Mouse (Mus musculus) activated CD4-positive, CD25-positive, alpha-beta regulatory T cell, adult 9 weeks (primary cell): ENCODE results near the gene Tusc2. TPM values are rescaled to one million over a fixed set of nuclear protein-coding genes. Genes with fewer than 3 reads are reported as not detected.

Source experiments
- polyA plus RNA-seq: library from polyadenylated mRNA; unstranded; fragments of 100-300 nt; shearing (Covaris generic); gene quantifications from one replicate; pipeline ENCODE4 v1.2.1, GENCODE M21; 2017

The Tusc2 gene
- polyA plus RNA-seq, result 9.4 TPM

GRCm38 (mm10) chr9:107563029-107563581 lies at the start of gene Tusc2:
Gene Tusc2, plus strand, starts transcription at chr9:107563255.

GRCm38 (mm10) chr9:107533791-107534407 lies 29.2 kb upstream of the Tusc2 start, which contains the start of gene Tmem115:
Gene Tmem115, plus strand, starts transcription at chr9:107533945.

GRCm38 (mm10) chr9:107541474-107542351 lies 21.3 kb upstream of the Tusc2 start, which contains the start of the genes Cyb561d2 and Nprl2:
Gene Cyb561d2, minus strand, starts transcription at chr9:107542193.
Gene Nprl2, plus strand, starts transcription at chr9:107542226.

DNA sequence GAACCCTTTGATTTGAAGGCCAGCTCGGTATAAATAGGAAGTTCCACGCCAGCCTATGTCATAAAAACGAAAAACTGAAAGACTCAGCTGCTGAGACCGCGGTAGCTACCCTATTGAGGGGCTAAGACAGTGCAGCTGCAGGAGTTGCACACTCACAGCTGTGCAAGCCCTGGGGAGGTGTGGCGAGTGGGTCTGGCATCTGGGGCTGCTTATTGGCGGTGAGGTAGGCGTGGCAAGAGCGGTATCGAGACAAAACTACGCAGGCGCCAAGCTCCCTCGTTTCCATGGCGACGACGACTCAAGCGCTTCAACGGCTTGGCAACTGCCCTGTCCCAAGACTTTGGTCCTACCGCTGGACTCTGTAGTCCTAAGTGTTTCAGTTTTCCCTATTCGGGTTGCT lies 16.0 kb upstream of the Tusc2 start, which contains the start of gene Zmynd10:
Gene Zmynd10, plus strand, starts transcription at position 273 of the 400 bp plus-strand sequence.

GRCm38 (mm10) chr9:107551117-107551889 lies 11.8 kb upstream of the Tusc2 start, which contains the start of gene Rassf1:
Gene Rassf1, plus strand, starts transcription at chr9:107551555.

DNA sequence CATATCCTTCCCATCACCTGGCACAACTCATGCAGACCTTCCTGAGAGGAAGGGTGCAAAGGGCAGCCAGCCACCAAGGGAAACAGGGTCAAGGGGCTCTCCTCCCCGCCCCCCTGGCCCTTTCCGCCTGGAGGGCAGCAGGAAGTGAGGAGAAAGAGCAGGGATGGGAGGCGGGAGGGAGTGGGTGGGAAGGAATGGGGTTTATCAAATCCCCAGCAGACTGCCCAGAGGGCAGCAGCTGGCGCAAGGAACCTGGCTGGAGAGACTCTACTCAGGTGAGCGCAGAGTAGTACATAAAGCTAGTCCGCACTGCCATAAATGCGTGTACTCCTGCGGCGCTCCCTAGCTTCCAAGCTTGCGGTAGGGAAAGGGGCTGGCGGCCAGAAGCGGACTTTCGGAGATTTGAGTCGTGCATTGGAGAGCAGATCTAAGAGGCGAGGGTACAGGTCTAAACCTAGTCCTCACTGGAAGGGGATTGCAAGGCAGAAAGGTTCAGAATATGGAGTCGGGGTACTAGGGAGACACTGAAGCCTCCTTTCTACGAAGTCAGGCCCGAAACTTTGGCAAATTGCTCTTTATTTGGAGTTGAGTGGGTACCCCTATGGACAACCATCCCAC lies 4.8 kb downstream of the Tusc2 start, which contains the start of gene Hyal2:
Gene Hyal2, plus strand, starts transcription at position 244 of the 618 bp plus-strand sequence.

GRCm38 (mm10) chr9:107576357-107577107 lies 13.5 kb downstream of the Tusc2 start, which contains the start of gene Hyal1:
Gene Hyal1, plus strand, starts transcription at chr9:107576927.

GRCm38 (mm10) chr9:107578587-107578986 lies 15.5 kb downstream of the Tusc2 start, which contains the start of gene Naa80:
Gene Naa80, plus strand, starts transcription at chr9:107578887.

DNA sequence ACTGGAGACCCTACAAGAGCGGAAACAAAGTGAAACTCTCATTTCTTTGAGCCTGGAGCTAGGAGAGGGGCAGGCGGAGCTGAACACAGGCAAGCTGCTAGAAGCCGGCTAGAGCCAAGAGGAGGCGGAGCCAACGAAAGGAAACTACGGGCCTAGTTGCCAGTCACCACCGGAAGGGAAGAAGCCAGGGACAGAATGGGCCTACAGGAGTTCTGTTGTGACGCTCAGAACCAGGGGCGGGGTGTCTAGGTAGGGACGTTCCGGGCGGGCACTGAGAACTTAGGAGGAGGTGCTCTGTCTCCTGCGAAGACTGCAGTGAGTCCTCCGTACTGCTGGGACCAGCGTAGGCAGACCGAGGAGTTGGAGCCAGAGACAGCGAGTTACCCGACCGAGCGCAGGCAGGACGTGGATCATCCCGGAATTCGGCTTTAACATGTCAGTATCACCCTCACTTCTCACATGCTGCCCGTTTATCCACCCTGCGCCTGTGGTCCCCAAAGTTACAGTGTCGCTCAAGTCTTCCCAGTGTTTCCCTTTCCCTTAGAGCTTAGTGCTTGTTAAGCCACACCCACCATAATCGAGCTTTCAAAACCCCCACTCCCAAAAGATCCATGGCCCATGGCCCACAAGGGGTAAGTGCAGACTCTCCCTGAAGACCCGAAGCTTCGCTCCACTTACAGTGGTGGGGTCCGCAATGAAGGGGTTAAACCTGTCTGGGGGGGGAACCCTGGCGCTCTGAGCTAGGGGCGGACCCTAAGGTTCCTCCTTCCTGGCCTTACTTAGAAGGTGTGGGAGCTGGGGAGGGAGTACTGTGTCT lies 17.7 kb downstream of the Tusc2 start, which contains the start of gene Hyal3:
Gene Hyal3, plus strand, starts transcription at position 318 of the 817 bp plus-strand sequence.

DNA sequence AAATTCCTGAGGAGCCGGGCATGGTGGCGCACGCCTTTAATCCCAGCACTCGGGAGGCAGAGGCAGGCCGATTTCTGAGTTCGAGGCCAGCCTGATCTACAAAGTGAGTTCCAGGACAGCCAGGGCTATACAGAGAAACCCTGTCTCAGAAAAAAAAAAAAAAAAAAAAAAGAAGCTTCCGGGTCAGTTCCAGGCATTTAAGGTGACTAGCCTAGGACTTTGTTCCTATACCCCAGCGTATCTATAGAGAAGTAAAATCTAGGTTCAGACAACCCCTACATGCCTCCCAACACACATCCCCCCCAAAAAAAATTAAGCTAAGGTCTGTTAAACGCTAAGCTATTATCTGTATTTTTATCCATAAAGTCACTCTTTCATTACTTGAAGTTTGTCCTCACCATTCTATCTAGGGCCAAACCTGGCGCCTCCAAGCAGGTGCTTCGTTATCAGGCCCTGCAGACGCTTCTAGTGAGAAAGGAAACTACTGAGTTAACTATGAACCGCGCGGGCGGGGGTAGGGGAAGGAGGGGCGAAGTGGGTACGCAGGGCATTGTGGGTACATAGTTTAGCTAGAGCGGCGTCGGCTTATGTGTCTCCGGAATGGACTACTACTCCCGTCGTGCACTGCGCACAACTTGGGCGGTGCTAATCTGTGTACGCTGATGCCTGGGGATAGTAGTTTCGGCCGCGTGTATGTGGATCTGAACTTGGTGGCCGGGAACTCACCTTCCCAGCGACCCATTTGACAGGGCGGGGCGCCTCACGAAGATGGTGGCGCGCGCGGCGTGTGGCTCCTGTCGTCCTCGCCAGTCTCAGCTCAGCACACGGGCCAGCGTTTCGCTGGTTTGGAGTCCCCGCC lies 24.1 kb downstream of the Tusc2 start, which contains the start of gene Ifrd2:
Gene Ifrd2, plus strand, starts transcription at position 669 of the 859 bp plus-strand sequence.

DNA sequence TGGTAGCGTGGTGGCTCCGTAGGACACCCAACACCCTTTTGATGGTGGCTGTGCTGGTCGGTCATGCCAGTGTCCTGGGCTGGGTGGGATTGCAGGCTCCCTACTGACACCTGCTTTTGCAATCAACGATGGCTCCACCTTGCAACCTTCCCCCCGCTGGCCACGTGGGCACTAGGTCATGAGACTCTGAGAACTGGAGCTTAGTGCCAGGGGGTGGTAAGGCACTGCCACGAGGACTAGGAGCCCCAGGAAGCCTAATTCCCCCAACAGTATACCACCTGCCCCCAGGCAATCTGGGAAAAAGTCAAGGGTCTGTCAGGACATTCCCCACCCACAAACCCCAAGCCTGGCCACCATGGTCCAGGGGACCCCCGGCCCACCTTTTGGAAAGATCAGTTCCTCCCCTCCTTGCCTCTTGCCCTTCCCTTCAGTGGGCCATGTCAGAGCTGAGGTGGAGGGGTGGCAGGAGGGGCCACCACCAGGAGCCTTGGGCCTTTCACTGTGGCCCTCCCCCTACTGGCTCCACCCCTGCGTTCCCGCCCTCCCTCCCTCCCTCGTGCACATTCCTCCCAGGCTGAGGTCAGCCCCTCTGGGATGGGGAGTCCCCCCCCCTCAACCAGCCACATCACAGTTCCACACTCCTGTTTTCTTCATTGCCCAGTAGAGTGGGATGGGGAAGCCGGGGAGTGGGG lies 45.8 kb downstream of the Tusc2 start, which contains the start of gene Sema3b:
Gene Sema3b, minus strand, starts transcription at position 489 of the 692 bp plus-strand sequence.

Other genes with a start within 250 kb of the Tusc2 start
- gene Hemk1, start 224.9 kb upstream of the Tusc2 start, polyA plus RNA-seq, result 33.8 TPM
- 2.6 TPM for gene 6430571L13Rik, start 222.7 kb upstream of the Tusc2 start, polyA plus RNA-seq
- gene Cacna2d2, start 163.6 kb upstream of the Tusc2 start, polyA plus RNA-seq, result 1.0 TPM
- gene Tmem115, start 29.3 kb upstream of the Tusc2 start, polyA plus RNA-seq, result 54.4 TPM
- gene Cyb561d2, start 21.1 kb upstream of the Tusc2 start, polyA plus RNA-seq, result 66.6 TPM
- gene Nprl2, start 21.0 kb upstream of the Tusc2 start, polyA plus RNA-seq, result 64.2 TPM
- 3.3 TPM for gene Zmynd10, start 16.0 kb upstream of the Tusc2 start, polyA plus RNA-seq
- gene Rassf1, start 11.7 kb upstream of the Tusc2 start, polyA plus RNA-seq, result 88.1 TPM
- gene Hyal2, start 4.7 kb downstream of the Tusc2 start, polyA plus RNA-seq, result 16.6 TPM
- 6.5 TPM for gene Hyal1, start 13.7 kb downstream of the Tusc2 start, polyA plus RNA-seq
- 23.5 TPM for gene Naa80, start 15.6 kb downstream of the Tusc2 start, polyA plus RNA-seq
- gene Hyal3, start 17.6 kb downstream of the Tusc2 start, polyA plus RNA-seq, result 0.65 TPM
- 23.7 TPM for gene Ifrd2, start 24.4 kb downstream of the Tusc2 start, polyA plus RNA-seq
- gene Sema3b, start 46.0 kb downstream of the Tusc2 start, polyA plus RNA-seq, result not detected
- gene Gnai2, start 72.1 kb downstream of the Tusc2 start, polyA plus RNA-seq, result 271 TPM
- not detected for gene Slc38a3, start 106.3 kb downstream of the Tusc2 start, polyA plus RNA-seq
- gene Gnat1, start 116.5 kb downstream of the Tusc2 start, polyA plus RNA-seq, result 0.50 TPM
- gene Sema3f, start 147.2 kb downstream of the Tusc2 start, polyA plus RNA-seq, result not detected
- gene Rbm5, start 207.7 kb downstream of the Tusc2 start, polyA plus RNA-seq, result 359 TPM